Mouse (Mus musculus) liver, embryonic 15.5 days (tissue): ENCODE data around the gene Dlk1. TPM values are rescaled to one million over a fixed set of nuclear protein-coding genes. Genes with fewer than 3 reads are reported as not detected.
"Not testable (repeated sequence)": the region's sequence is repeated elsewhere in the genome, so short reads cannot be mapped to it uniquely, and the experiment has no call there.

Source experiments
- ATAC-seq: fragments of 200-750 bp; cut with Nextera tagmentation; 2 replicates; pipeline ENCODE4 v1.8.0; 2017; ENCODE audit warnings: moderate number of reproducible peaks, mild to moderate bottlenecking, moderate library complexity; ENCODE audit not compliant: insufficient read depth
- H3K27ac ChIP-seq: fragments of 300-500 bp; sonication (generic); replicated peaks from 2 replicates; pipeline ENCODE4 v1.5.1; 2015; ENCODE audit warnings: mild to moderate bottlenecking, inconsistent platforms
- H3K27me3 ChIP-seq: fragments of 300-500 bp; sonication (generic); 2 replicates; pipeline ENCODE4 v1.6.1; 2015; ENCODE audit warnings: mild to moderate bottlenecking, inconsistent platforms
- H3K36me3 ChIP-seq: fragments of 300-500 bp; sonication (generic); replicated peaks from 2 replicates; pipeline ENCODE4 v1.6.1; 2015; ENCODE audit warnings: moderate library complexity, mild to moderate bottlenecking, inconsistent platforms
- H3K4me1 ChIP-seq: fragments of 300-500 bp; sonication (generic); replicated peaks from 2 replicates; pipeline ENCODE4 v1.6.1; 2015; ENCODE audit warnings: inconsistent platforms
- H3K4me2 ChIP-seq: fragments of 300-500 bp; sonication (generic); 2 replicates; pipeline ENCODE4 v1.6.1; 2015; ENCODE audit warnings: moderate library complexity, mild to moderate bottlenecking, inconsistent platforms
- H3K4me3 ChIP-seq: fragments of 300-500 bp; sonication (generic); replicated peaks from 2 replicates; pipeline ENCODE4 v1.5.1; 2015; ENCODE audit warnings: mild to moderate bottlenecking, inconsistent platforms
- H3K9ac ChIP-seq: fragments of 300-500 bp; sonication (generic); 2 replicates; pipeline ENCODE4 v1.6.1; 2015; ENCODE audit warnings: moderate library complexity, mild to moderate bottlenecking, inconsistent platforms
- H3K9me3 ChIP-seq: fragments of 300-500 bp; sonication (generic); replicated peaks from 2 replicates; pipeline ENCODE4 v1.6.1; 2016; ENCODE audit warnings: inconsistent platforms
- WGBS: fragments of 180-500 bp; shearing (Covaris S2); methylation state at CpG from one replicate; pipeline ENCODE4 v1.1.7; 2015; ENCODE audit warnings: mixed read lengths; ENCODE audit not compliant: insufficient replicate concordance; 5-methylcytosine and 5-hydroxymethylcytosine counted together
- polyA plus RNA-seq: library from polyadenylated mRNA; unstranded; fragments of >200 nt; fragmentation: Nextera tagmentation; extraction: Ambion mirVana; gene quantifications from 2 replicates; pipeline ENCODE4 v1.2.1, GENCODE M21; 2015

Gene Dlk1
- polyA plus RNA-seq, 1 experiment from 2014 or later = 455 TPM

GRCm38 (mm10) chr12:109456531-109457202, 4.0 kb downstream of the Dlk1 start:
- no peak for ATAC-seq
- Histone ChIP-seq H3K9me3 (no peaks in the 10 kb centered on the region), H3K4me2 (peak overlapping the region; percentile 25; the same call in 1 of the 2 replicates), H3K9ac (no peak overlapping the region), H3K4me3 (no peak overlapping the region), H3K27me3 (peaks cover 79% of the 10 kb centered on the region), H3K27ac (no peak overlapping the region), H3K4me1 (peaks cover 16% of the 10 kb centered on the region; the same call in 1 of the 2 replicates), H3K36me3 (no peaks in the 10 kb centered on the region)
- WGBS = 31% methylated on average over 8 of the region's 9 CpGs

GRCm38 (mm10) chr12:109457836-109458235, 5.2 kb downstream of the Dlk1 start:
- Histone ChIP-seq H3K4me2 (no peak overlapping the region), H3K4me3 (no peak overlapping the region), H3K9me3 (no peaks in the 10 kb centered on the region), H3K27ac (no peak overlapping the region), H3K36me3 (no peaks in the 10 kb centered on the region), H3K27me3 (peaks cover 68% of the 10 kb centered on the region), H3K4me1 (peaks cover 14% of the 10 kb centered on the region; the same call in 1 of the 2 replicates), H3K9ac (no peak overlapping the region)
- 42% methylated on average over 8 of the region's 8 CpGs for WGBS
- no peak for ATAC-seq

GRCm38 (mm10) chr12:109458896-109459295, 6.3 kb downstream of the Dlk1 start:
- WGBS = 40% methylated on average over 10 of the region's 10 CpGs
- no peak for ATAC-seq
- Histone ChIP-seq H3K9ac (no peak overlapping the region), H3K4me3 (no peak overlapping the region), H3K27me3 (peaks cover 57% of the 10 kb centered on the region), H3K9me3 (no peaks in the 10 kb centered on the region), H3K4me1 (peaks cover 11% of the 10 kb centered on the region; the same call in 1 of the 2 replicates), H3K4me2 (no peak overlapping the region), H3K27ac (no peak overlapping the region), H3K36me3 (no peaks in the 10 kb centered on the region)

GRCm38 (mm10) chr12:109459481-109460401, 7.1 kb downstream of the Dlk1 start:
- H3K9me3 ChIP-seq = no peaks in the 10 kb centered on the region
- H3K4me1 ChIP-seq = peaks cover 11% of the 10 kb centered on the region; the same call in 1 of the 2 replicates
- peaks cover 49% of the 10 kb centered on the region for H3K27me3 ChIP-seq
- H3K36me3 ChIP-seq = no peaks in the 10 kb centered on the region
- ATAC-seq = no peak
- H3K9ac ChIP-seq = no peak overlapping the region
- no peak overlapping the region for H3K27ac ChIP-seq
- H3K4me3 ChIP-seq = no peak overlapping the region
- H3K4me2 ChIP-seq = no peak overlapping the region
- 47% methylated on average over 49 of the region's 49 CpGs for WGBS

GRCm38 (mm10) chr12:109462594-109462993, 10.0 kb downstream of the Dlk1 start:
- H3K4me3 ChIP-seq = no peak overlapping the region
- H3K36me3 ChIP-seq = no peaks in the 10 kb centered on the region
- 52% methylated on average over 10 of the region's 10 CpGs for WGBS
- ATAC-seq = no peak
- H3K9ac ChIP-seq = no peak overlapping the region
- no peaks in the 10 kb centered on the region for H3K9me3 ChIP-seq
- H3K27ac ChIP-seq = no peak overlapping the region
- no peak overlapping the region for H3K4me2 ChIP-seq
- peaks cover 32% of the 10 kb centered on the region for H3K27me3 ChIP-seq
- peaks cover 6% of the 10 kb centered on the region; the same call in 1 of the 2 replicates for H3K4me1 ChIP-seq

- ATAC-seq = not testable (repeated sequence)
Measured at GRCm38 (mm10) chr12:109467417-109467816, 14.8 kb downstream of the Dlk1 start.

GRCm38 (mm10) chr12:109469793-109470192, 17.2 kb downstream of the Dlk1 start:
- no peak overlapping the region for H3K4me2 ChIP-seq
- H3K9ac ChIP-seq = no peak overlapping the region
- H3K36me3 ChIP-seq = no peaks in the 10 kb centered on the region
- H3K4me3 ChIP-seq = no peak overlapping the region
- no peaks in the 10 kb centered on the region for H3K27me3 ChIP-seq
- 63% methylated on average over 8 of the region's 8 CpGs for WGBS
- H3K4me1 ChIP-seq = no peaks in the 10 kb centered on the region
- H3K27ac ChIP-seq = no peak overlapping the region
- no peak for ATAC-seq
- H3K9me3 ChIP-seq = no peaks in the 10 kb centered on the region

More at GRCm38 (mm10) chr12:109467417-109467816, 14.8 kb downstream of the Dlk1 start:
- H3K4me1 ChIP-seq, H3K4me3 ChIP-seq, H3K9ac ChIP-seq, H3K9me3 ChIP-seq, H3K27ac ChIP-seq, H3K27me3 ChIP-seq, H3K4me2 ChIP-seq, H3K36me3 ChIP-seq: not testable (repeated sequence)
- WGBS = 43% methylated on average over 3 of the region's 4 CpGs

- 72% methylated on average over 11 of the region's 11 CpGs for WGBS
Measured at GRCm38 (mm10) chr12:109472627-109473026, 20.0 kb downstream of the Dlk1 start.

GRCm38 (mm10) chr12:109473575-109473976, 21.0 kb downstream of the Dlk1 start:
- WGBS = 21% methylated on average over 6 of the region's 6 CpGs
- Histone ChIP-seq H3K27ac (no peak overlapping the region), H3K4me1 (no peaks in the 10 kb centered on the region)

More at GRCm38 (mm10) chr12:109472627-109473026, 20.0 kb downstream of the Dlk1 start:
- no peak overlapping the region for H3K4me2 ChIP-seq
- H3K27me3 ChIP-seq = no peaks in the 10 kb centered on the region
- no peaks in the 10 kb centered on the region for H3K36me3 ChIP-seq
- H3K9ac ChIP-seq = no peak overlapping the region
- no peak overlapping the region for H3K27ac ChIP-seq
- no peaks in the 10 kb centered on the region for H3K9me3 ChIP-seq
- no peaks in the 10 kb centered on the region for H3K4me1 ChIP-seq
- no peak overlapping the region for H3K4me3 ChIP-seq
- ATAC-seq = no peak

GRCm38 (mm10) chr12:109474187-109474606, 21.6 kb downstream of the Dlk1 start:
- H3K27ac ChIP-seq = no peak overlapping the region
- no peaks in the 10 kb centered on the region for H3K9me3 ChIP-seq
- H3K36me3 ChIP-seq = no peaks in the 10 kb centered on the region
- no peak overlapping the region for H3K4me2 ChIP-seq
- WGBS = 57% methylated on average over 9 of the region's 9 CpGs
- H3K27me3 ChIP-seq = no peaks in the 10 kb centered on the region
- no peak overlapping the region for H3K9ac ChIP-seq
- no peak overlapping the region for H3K4me3 ChIP-seq
- ATAC-seq = no peak
- no peaks in the 10 kb centered on the region for H3K4me1 ChIP-seq

More at GRCm38 (mm10) chr12:109473575-109473976, 21.0 kb downstream of the Dlk1 start:
- no peak for ATAC-seq
- no peaks in the 10 kb centered on the region for H3K36me3 ChIP-seq
- no peak overlapping the region for H3K4me3 ChIP-seq
- no peak overlapping the region for H3K9ac ChIP-seq
- H3K27me3 ChIP-seq = no peaks in the 10 kb centered on the region
- H3K9me3 ChIP-seq = no peaks in the 10 kb centered on the region
- no peak overlapping the region for H3K4me2 ChIP-seq

GRCm38 (mm10) chr12:109475501-109475900, 22.9 kb downstream of the Dlk1 start:
- no peaks in the 10 kb centered on the region for H3K9me3 ChIP-seq
- H3K27ac ChIP-seq = no peak overlapping the region
- no peak overlapping the region for H3K4me2 ChIP-seq
- 61% methylated on average over 4 of the region's 4 CpGs for WGBS
- H3K9ac ChIP-seq = no peak overlapping the region
- no peaks in the 10 kb centered on the region for H3K27me3 ChIP-seq
- H3K4me3 ChIP-seq = no peak overlapping the region
- ATAC-seq = no peak
- H3K36me3 ChIP-seq = no peaks in the 10 kb centered on the region
- no peaks in the 10 kb centered on the region for H3K4me1 ChIP-seq
